Mouse (Mus musculus) heart, adult 11 months (tissue): Measurements from ENCODE around the gene Bnip1.
A peak's percentile ranks its signal among the peaks of the same experiment; 100 is the strongest.

Experiments
- DNase-seq: peaks from one replicate; pipeline ENCODE4 v3.0.0; 2022

Bnip1 gene

GRCm38 (mm10) chr17:26794744-26795143, 13.9 kb downstream of the Bnip1 start:
- peak; percentile 91 for DNase-seq

- DNase-seq = peak; percentile 57
Observed at GRCm38 (mm10) chr17:26795386-26795785, 14.5 kb downstream of the Bnip1 start.

DNA sequence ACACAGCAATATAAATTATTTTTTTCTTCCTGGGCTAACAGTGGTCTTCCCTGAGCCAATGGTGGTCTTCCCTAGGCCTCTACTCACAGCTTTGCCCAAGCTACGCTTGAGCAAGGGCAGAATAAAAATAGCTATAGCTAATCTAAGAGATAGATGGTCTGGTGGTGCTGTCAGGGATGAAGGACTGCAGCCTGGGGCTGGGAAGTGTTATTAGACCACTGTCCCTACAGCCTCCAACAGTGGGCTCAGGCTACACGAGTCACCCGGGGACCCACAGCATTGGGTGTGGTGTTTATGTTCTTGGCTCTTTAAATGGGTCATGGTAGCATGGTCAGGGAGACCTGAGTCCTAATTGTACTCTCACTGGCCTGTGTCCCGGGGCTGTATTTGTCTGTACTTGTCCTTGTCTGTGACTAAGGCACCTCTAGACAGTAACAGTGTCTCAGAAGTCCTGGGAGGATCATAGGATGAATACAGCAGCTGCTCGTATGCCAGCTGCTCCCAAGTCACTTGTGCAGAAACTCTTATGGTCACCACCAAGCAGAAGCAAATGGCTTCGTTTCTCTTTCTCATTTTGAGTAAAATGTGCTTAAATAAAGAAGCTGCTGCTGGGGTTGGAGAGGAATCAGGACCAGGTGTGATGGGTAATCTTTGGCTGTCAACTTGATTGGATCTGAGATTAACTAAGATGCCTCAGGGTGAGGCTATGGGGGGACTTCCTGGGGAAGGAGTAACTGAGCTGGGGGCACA, 16.7 kb downstream of the Bnip1 start:
- DNase-seq = peak; percentile 73

- peak; percentile 70 for DNase-seq
Observed at GRCm38 (mm10) chr17:26802886-26803285, 22.0 kb downstream of the Bnip1 start.

DNA sequence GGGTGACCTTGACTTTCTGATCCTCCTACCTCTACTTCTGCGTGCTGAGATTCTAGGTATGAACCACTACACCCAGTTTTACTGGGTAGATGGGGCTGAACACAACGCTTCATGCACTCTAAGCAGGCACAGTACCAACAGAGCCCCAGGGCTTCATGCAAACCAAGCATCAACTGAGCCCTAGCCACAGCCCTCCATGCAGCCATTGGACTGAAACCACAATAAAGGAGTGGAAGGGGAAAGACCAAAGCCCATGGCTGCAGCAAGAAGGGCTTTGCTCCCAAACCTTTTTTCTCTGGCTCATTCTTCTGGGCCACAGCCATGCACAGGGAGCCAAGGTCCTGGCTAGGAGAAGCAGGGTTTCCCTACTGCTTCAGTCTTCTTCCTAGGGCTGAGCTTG, 31.7 kb downstream of the Bnip1 start:
- peak; percentile 56 for DNase-seq

GRCm38 (mm10) chr17:26813497-26813896, 32.6 kb downstream of the Bnip1 start:
- peak; percentile 82 for DNase-seq

DNA sequence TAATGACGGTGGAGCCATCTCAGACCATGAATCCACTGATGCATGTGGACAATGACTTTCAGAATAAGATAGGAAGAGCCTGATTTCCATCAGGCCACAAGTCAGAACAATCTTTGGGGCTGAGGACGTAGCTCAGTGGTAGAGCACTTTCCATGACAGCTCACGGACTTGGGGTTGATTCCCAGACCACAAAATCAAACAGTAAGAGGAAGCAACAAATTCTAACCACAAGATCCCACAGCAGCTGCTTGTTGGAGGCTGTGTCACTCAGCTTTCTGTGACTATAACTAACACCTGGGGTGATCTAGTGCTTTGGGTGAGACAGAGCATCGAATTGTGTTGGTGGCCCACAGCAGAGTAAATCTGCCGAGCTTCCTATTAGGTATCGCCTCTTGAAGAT, 35.9 kb downstream of the Bnip1 start:
- DNase-seq = peak; percentile 46

GRCm38 (mm10) chr17:26817776-26818175, 36.9 kb downstream of the Bnip1 start:
- peak; percentile 87 for DNase-seq

- DNase-seq = peak; percentile 57
Observed at GRCm38 (mm10) chr17:26826131-26826530, 45.3 kb downstream of the Bnip1 start.

DNA sequence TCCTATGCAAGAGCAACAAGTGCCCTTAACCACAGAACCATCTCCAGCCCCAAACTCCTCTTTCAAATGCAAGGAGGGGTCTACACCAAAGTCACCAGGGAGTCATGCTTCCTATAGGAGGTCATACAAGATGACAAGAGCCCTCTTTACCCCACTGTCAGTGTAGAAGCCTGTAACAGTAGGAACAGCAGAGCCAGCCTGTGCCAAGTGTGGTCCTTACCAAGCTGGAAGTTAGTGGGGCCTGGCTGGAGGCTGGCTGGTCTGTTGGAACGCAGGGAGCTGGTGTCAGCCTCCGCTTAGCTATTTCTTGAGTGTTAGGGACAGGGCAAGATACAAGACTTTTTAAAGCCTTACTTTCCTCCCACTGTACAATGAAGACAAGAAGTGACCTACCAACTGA, 52.9 kb downstream of the Bnip1 start:
- DNase-seq = peak; percentile 77

- DNase-seq = peak; percentile 81
Observed at GRCm38 (mm10) chr17:26834302-26834965, 53.6 kb downstream of the Bnip1 start.

DNA sequence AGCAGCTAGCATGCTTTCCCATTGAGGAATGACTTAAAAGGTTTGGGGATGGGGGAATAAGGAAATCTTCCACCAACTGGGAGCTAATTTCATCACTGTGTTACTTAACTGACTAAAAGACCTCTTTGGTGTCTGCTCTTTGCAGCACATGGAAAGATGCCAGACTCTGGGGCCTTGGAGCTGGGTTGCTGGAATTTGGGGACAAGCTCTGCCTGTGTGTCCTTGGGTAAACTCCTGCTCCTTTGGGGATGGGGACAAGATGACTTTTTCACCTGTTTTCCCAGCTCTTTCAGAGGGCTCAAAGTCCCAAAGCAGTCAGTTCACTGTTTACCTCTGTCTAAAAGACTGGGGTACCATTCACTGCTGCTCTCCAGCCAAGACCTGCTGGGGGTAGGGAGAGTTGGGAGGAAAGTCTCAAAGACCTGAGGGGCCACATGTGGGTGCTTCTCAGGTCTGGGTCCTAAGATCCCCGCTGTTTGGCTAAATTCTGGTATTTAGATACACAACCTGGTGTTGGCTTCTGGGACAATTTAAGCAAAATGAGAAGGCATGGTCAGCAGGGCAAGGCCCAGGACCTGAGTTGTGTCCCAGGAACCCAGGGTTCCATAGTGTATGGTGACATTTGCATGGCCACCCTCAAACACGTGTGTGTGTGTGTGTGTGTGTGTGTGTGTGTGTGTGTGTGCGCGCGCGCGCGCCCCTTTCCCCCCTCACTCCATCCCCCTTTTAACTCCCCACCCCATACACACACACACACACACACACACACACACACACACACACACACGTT, 54.3 kb downstream of the Bnip1 start:
- peak; percentile 86 for DNase-seq

- peak; percentile 88 for DNase-seq
Observed at GRCm38 (mm10) chr17:26835956-26836355, 55.1 kb downstream of the Bnip1 start.

DNA sequence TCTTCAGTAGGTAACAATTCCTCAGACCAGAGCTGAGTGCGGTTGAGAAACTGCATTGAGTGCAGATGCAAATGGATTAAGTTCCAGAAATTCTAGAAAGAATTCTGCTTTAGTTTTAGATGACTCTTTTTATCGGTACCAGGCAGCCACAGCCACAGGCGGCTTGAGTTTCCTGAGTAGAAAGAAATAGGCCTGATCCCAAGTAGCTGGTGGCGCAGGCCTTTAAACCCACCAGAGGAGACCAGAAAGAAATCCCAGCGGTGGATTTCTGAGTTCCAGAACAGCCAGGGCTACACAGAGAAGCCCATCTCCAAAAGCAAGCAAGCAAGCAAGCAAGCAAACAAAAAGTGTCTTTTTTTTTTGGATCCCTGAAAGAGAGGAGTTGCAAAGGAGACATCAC, 55.5 kb downstream of the Bnip1 start:
- no peak for DNase-seq

DNA sequence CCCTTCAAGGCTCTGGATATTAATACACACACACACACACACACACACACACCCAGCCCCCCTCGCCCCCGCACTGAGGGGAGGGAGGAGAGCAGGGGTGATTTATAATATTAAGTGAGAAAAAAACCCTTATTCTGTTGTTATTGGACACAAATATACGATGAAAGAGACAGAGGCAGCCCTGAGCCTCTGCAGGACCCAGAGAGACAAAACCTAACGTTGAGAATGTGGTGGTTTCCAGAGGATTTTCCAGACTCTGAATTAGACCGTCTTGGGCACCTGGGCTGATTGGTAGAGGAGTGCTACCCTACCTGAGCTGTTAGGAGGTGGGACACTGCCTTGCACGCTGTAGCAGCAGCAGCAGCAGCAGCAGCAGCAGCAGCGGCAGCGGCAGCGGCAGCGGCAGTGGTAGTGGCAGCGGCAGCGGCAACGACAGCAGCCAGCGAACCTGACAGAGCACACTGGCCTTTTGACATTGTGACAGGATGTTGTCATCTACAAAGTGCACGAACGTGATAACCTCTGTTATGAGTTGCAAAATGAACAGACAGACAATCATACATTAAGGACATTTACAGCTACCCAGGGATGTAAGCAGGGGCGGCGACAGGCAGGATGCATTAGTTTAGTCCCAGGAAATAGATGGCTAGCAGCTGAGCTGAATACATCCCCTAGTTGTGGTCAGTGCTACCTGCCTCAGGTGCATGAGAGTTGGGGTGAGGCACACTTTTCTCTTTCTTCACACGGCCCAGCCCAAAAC, 56.1 kb downstream of the Bnip1 start:
- DNase-seq = peak; percentile 80

GRCm38 (mm10) chr17:26837546-26837985, 56.7 kb downstream of the Bnip1 start:
- peak; percentile 84 for DNase-seq

DNA sequence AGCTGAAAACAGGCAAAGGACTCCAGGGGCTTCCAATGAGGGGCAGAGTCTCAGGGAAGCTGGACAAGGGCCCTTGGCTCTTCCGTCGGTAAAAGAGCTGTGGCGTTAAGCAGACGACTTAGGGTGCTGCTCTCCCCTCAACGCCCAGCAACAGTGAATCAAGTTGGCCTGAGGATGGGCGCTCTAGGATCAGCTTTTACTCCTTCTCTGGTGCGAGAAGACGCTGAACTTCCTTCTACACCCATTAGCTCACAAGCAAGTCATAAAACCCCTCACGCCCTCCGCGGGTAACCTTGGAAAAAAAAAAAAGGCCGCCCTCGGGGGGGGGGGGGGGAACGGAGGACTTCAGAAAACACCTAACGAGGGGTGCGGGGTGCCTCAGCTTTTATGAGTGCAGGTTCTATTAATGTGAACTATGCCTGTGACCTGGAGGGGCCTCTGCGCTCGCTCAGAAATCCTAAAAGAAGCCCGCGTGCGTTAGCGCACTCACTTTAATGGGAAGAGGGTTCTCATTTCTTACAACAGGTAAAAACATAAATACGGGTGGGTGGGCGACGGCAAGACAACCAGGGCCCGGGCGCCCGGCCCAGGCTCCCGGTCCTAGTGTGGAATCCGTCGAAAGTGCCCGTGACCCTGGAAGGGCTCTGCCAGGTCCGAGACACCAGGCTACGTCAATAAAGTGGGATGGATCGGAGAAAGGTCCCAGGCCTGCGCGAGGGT, 57.5 kb downstream of the Bnip1 start:
- DNase-seq = peak; percentile 72

DNA sequence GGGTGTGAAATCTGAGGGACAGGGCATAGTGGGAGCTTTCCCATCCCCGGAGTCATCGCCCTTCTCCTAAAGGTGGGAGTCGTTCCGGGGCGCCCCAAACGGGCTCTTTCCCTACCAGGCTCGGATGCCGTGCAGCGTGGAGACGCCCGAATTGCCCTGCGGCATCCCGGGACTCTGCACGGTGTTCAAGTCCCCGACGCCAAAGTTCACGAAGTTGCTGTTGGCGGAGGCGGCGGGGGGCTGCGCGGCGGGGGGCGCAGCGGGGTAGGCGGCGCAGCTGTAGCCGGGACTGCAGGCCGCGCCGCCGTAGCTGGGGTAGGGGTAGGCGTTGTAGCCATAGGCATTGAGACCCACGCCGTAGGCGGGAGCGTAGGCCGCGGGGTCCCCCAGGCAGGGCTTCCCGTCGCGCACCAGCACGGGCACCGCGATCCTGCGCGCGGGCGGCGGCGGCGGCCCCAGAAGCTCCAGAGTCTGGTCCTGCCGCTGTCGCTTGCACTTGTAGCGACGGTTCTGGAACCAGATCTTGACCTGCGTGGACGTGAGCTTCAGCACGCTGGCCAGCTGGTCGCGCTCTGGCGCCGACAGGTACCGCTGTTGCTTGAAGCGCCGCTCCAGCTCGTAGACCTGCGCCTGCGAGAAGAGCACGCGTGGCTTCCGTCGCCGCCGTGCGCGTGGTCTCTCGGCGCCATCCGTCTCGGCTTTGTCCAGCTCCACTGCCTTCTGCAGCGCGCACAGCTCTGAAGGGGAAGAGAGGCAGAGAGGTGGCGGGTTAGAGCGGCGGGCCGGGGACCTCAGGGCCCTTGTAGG, 58.2 kb downstream of the Bnip1 start:
- peak; percentile 87 for DNase-seq

DNA sequence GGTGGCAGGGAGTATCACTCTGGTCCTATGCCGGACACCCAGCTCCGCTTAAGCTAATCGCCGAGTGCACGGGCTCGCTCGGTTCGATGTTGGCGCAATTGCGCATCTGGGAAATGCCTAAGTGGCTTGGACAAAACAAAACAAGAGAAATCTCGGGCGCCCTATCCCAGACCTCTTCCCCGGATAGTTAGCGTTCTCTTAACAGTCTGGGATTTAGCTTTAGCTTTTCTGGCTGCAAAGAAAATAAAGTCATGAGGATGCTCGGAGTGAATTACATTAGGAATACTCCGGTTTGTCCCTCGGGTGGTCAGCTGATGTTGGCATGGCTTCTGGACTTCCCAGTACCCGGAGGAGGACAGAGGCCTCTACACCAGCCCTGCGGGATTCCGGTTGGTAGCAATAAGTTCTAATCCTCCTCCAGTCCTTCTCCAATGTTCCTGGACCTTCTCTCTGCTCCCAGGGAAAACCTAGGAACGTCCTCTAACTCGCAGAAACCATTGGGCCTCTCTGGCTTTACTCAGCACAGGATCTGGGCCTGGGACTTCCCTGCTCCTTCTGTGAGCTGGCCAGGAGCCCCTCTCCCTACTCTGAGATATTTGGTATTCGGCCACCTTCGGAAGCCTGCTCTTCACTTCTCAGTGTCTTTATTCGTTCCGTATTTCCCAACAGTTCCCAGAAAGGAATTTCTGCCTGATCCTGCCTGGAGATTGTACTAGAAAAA, 59.0 kb downstream of the Bnip1 start:
- DNase-seq = no peak

GRCm38 (mm10) chr17:26840439-26840780, 59.5 kb downstream of the Bnip1 start:
- DNase-seq = peak; percentile 84
